Mouse (Mus musculus): Measurements from ENCODE around the gene Ppan. TPM values are rescaled to one million over a fixed set of nuclear protein-coding genes. Genes with fewer than 3 reads are reported as not detected.

The Ppan gene
- total RNA-seq, 2 experiments from 2014 or later, result 88.0 to 173 TPM

- no peak for ATAC-seq (replicated peaks; ENCODE audit: poor library complexity, severe bottlenecking)
These were observed 22.0 kb downstream of the Ppan start for GRCm38 (mm10) chr9:20909948-20910347.

- peak; percentile 65 for ATAC-seq (replicated peaks; ENCODE audit: poor library complexity, severe bottlenecking)
These were observed 28.2 kb downstream of the Ppan start for GRCm38 (mm10) chr9:20916160-20916559.

GRCm38 (mm10) chr9:20923258-20923657, 35.3 kb downstream of the Ppan start:
- ATAC-seq (replicated peaks; ENCODE audit: poor library complexity, severe bottlenecking), result 0 out of 2 replicates have a peak, but pooled peaks have one; percentile 6

Other genes with a start within 250 kb of the Ppan start
- gene Ubl5, start 245.3 kb upstream of the Ppan start, total RNA-seq (2014; fragmentation: Nextera tagmentation), result 459 and 544 TPM in 2 replicates
- gene Ubl5, start 245.3 kb upstream of the Ppan start, total RNA-seq (2017), result 101 and 107 TPM in 2 replicates
- gene Fbxl12, start 243.4 kb upstream of the Ppan start, total RNA-seq (2014; fragmentation: Nextera tagmentation), result 18.2 and 28.0 TPM in 2 replicates
- 3.7 and 6.3 TPM in 2 replicates for gene Fbxl12, start 243.4 kb upstream of the Ppan start, total RNA-seq (2017)
- gene Pin1, start 236.1 kb upstream of the Ppan start, total RNA-seq (2014; fragmentation: Nextera tagmentation), result 14.8 and 22.5 TPM in 2 replicates
- 16.1 and 22.4 TPM in 2 replicates for gene Pin1, start 236.1 kb upstream of the Ppan start, total RNA-seq (2017)
- not detected in 2 replicates for gene Olfm2, start 141.8 kb upstream of the Ppan start, total RNA-seq (2014; fragmentation: Nextera tagmentation)
- gene Olfm2, start 141.8 kb upstream of the Ppan start, total RNA-seq (2017), result 0.09 TPM in 1 of 2 replicates, not detected in the other
- gene Col5a3, start 73.1 kb upstream of the Ppan start, total RNA-seq (2014; fragmentation: Nextera tagmentation), result 0.28 and 0.41 TPM in 2 replicates
- gene Col5a3, start 73.1 kb upstream of the Ppan start, total RNA-seq (2017), result 0.60 and 0.62 TPM in 2 replicates
- not detected in 2 replicates for gene Rdh8, start 69.7 kb upstream of the Ppan start, total RNA-seq (2014; fragmentation: Nextera tagmentation)
- not detected in 2 replicates for gene Rdh8, start 69.7 kb upstream of the Ppan start, total RNA-seq (2017)
- 13.8 and 44.1 TPM in 2 replicates for gene A230050P20Rik, start 19.5 kb upstream of the Ppan start, total RNA-seq (2014; fragmentation: Nextera tagmentation)
- 14.4 and 16.1 TPM in 2 replicates for gene A230050P20Rik, start 19.5 kb upstream of the Ppan start, total RNA-seq (2017)
- 1.5 and 2.5 TPM in 2 replicates for gene Angptl6, start 8.4 kb upstream of the Ppan start, total RNA-seq (2014; fragmentation: Nextera tagmentation)
- 0.52 and 1.4 TPM in 2 replicates for gene Angptl6, start 8.4 kb upstream of the Ppan start, total RNA-seq (2017)
- 224 and 262 TPM in 2 replicates for gene Eif3g, start 10.4 kb downstream of the Ppan start, total RNA-seq (2014; fragmentation: Nextera tagmentation)
- gene Eif3g, start 10.4 kb downstream of the Ppan start, total RNA-seq (2017), result 187 and 207 TPM in 2 replicates
- gene Dnmt1, start 71.7 kb downstream of the Ppan start, total RNA-seq (2014; fragmentation: Nextera tagmentation), result 172 and 204 TPM in 2 replicates
- gene Dnmt1, start 71.7 kb downstream of the Ppan start, total RNA-seq (2017), result 244 and 247 TPM in 2 replicates
- gene S1pr2, start 88.6 kb downstream of the Ppan start, total RNA-seq (2014; fragmentation: Nextera tagmentation), result 3.7 and 11.0 TPM in 2 replicates
- 3.2 and 3.4 TPM in 2 replicates for gene S1pr2, start 88.6 kb downstream of the Ppan start, total RNA-seq (2017)
- gene Mrpl4, start 114.6 kb downstream of the Ppan start, total RNA-seq (2014; fragmentation: Nextera tagmentation), result 44.8 and 73.4 TPM in 2 replicates
- 44.5 and 46.0 TPM in 2 replicates for gene Mrpl4, start 114.6 kb downstream of the Ppan start, total RNA-seq (2017)
- 11.6 and 14.7 TPM in 2 replicates for gene Icam1, start 127.8 kb downstream of the Ppan start, total RNA-seq (2014; fragmentation: Nextera tagmentation)
- 5.9 and 8.0 TPM in 2 replicates for gene Icam1, start 127.8 kb downstream of the Ppan start, total RNA-seq (2017)
- gene Icam4, start 141.2 kb downstream of the Ppan start, total RNA-seq (2014; fragmentation: Nextera tagmentation), result 2.1 and 2.3 TPM in 2 replicates
- 0.31 and 1.2 TPM in 2 replicates for gene Icam4, start 141.2 kb downstream of the Ppan start, total RNA-seq (2017)
- 0.36 TPM in 1 of 2 replicates, not detected in the other for gene Icam5, start 143.9 kb downstream of the Ppan start, total RNA-seq (2014; fragmentation: Nextera tagmentation)
- gene Icam5, start 143.9 kb downstream of the Ppan start, total RNA-seq (2017), result 0.04 TPM in 1 of 2 replicates, not detected in the other
- 6.2 TPM in 1 of 2 replicates, not detected in the other for gene Zglp1, start 178.9 kb downstream of the Ppan start, total RNA-seq (2014; fragmentation: Nextera tagmentation)
- not detected in 2 replicates for gene Zglp1, start 178.9 kb downstream of the Ppan start, total RNA-seq (2017)
- gene Gm49373, start 184.9 kb downstream of the Ppan start, total RNA-seq (2014; fragmentation: Nextera tagmentation), result not detected in 2 replicates
- gene Gm49373, start 184.9 kb downstream of the Ppan start, total RNA-seq (2017), result 0.60 TPM in 1 of 2 replicates, not detected in the other
- gene Fdx1l, start 185.4 kb downstream of the Ppan start, total RNA-seq (2014; fragmentation: Nextera tagmentation), result 23.5 and 39.7 TPM in 2 replicates
- gene Fdx1l, start 185.4 kb downstream of the Ppan start, total RNA-seq (2017), result 56.5 and 59.4 TPM in 2 replicates
- gene Gm38431, start 203.8 kb downstream of the Ppan start, total RNA-seq (2014; fragmentation: Nextera tagmentation), result 61.0 and 67.3 TPM in 2 replicates
- gene Gm38431, start 203.8 kb downstream of the Ppan start, total RNA-seq (2017), result 5.5 and 7.5 TPM in 2 replicates
- gene Raver1, start 203.8 kb downstream of the Ppan start, total RNA-seq (2014; fragmentation: Nextera tagmentation), result 59.8 and 74.1 TPM in 2 replicates
- gene Raver1, start 203.8 kb downstream of the Ppan start, total RNA-seq (2017), result 19.6 and 22.9 TPM in 2 replicates
- 27.1 and 28.6 TPM in 2 replicates for gene Tyk2, start 243.1 kb downstream of the Ppan start, total RNA-seq (2014; fragmentation: Nextera tagmentation)
- 19.0 and 19.8 TPM in 2 replicates for gene Tyk2, start 243.1 kb downstream of the Ppan start, total RNA-seq (2017)